Mouse (Mus musculus): Measurements from ENCODE around the gene Hoxa3.

The Hoxa3 gene

DNA sequence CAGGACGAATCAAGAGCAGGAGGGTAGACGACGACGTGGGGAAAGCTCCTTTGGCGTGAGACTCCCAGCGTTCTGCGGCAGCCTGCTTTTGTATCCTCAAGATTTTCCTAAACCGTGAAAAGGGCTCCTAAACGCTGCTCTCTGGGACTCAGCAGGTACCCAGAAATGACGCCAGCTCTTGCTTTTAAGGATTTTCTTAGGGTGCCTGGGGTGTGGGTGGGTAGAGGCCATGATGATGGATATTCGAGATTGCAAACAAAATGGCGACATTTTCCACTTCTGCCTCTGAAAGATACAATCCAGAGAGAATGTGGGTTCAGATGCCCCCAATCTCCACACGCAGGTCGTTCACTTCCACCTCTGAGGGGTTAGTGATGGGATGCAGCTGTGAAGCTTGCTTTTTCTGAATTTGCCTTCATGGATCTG lies 45.4 kb downstream of the Hoxa3 start:
- no peak for DNase-seq (ENCODE audit: low read depth)

DNA sequence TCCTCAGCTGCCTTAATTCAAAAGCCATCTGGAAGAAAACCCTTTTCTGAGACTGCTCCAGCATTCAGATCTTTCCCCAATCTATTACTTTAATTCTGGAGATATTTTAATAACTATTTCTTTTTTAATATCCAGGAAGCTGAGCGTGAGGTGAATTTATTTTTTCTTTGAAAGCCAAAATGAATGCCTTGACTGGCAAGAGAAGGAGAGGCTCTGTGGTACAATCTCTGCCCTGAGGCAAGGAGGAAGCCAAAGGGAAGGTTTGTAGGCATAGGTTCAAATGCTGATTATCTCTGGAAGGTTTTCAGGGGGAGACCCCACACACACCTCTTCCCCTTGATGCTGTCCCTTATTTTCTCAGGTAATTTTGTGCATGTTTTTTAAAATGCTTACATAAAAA lies 46.0 kb downstream of the Hoxa3 start:
- DNase-seq (ENCODE audit: low read depth): no peak

- DNase-seq (ENCODE audit: low read depth): no peak
These were observed 46.6 kb downstream of the Hoxa3 start for GRCm38 (mm10) chr6:52166431-52167077.

DNA sequence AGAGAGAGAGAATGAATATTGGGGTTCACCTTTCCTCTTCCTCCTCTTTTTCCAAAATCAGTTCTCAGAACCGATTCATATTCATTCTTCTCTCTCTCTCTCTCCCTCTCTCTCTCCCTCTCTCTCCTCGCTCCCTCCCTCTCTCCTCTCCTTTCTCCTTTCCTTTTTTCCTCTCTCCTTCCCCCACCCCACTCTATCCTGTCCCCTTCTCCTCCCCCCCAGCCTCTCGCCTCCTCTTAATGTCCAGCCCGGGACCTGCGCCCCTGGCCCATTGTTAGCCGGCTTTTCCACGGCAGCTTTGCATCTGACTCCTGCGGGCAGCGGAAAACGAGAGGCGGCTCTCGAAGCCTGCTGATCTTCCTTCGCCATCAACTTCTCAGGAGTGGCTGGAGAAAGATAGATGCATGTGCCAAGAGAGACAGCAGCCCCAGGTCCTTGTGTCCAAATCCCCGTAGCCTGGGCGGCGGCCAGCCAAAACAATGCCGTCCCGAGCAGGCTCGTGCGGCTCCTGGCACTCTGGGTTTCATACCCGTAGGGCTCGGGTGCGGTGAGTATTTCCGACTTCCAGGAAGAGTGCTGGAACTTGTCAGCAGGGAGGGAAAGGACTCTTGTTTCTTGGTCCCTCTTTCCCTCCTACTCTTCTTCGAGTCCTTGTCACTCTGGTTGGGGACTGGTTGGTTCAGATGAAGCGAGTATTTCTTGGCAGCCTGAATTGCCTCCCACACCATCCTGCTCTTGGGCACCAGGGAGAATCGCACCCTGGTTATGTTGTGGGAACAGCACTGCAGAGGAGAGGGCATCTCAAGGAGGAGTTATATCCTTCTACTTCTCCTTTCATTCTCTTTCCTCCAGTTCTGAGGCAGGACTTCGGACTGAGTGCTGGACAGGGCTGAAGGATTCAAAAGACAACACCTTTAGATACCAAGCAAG lies 47.4 kb downstream of the Hoxa3 start:
- DNase-seq (ENCODE audit: low read depth): no peak

DNA sequence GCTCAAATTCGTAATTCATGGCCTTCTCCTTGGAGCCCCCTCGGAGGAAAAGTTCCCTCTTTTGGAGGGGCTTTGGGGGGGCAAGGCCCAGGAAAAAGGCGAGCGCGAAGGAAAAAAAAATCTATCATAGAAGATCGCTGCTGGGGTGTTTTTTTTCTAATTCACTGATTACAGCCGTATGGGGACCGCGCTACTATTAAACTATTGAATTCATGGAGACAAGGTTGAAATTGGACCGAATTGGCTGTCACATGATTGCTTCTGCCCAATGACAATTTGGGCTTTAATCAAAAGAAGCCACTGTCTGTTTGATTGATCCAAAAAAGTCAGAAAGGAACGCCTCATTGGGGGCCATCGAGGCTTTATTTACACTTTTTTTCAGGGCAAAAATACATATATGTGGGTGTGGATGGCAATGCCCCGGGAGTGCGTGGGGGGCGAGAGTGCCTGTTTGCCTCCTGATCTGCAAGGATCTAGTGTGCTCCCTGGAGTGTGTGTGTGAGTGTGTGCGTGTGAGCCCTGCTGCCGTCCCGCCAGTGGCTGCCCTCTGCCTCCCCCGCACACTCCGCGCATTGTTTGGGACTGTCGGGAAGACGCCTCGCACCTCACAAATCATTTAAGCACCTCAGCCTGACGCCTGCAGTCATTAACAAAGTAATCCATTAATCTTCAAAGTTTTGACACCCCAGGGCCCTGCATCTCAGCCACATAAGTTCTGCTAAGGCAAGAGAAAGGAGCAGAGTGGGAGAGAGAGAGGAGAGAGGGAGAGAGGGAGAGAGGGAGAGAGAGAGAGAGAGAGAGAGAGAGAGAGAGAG lies 48.3 kb downstream of the Hoxa3 start, which contains the start of gene Hoxa2:
Gene Hoxa2, minus strand, starts transcription at position 206 of the 815 bp plus-strand sequence.
- DNase-seq (ENCODE audit: low read depth): no peak

- no peak for DNase-seq (ENCODE audit: low read depth)
These were observed 49.0 kb downstream of the Hoxa3 start for GRCm38 (mm10) chr6:52164051-52164625.

GRCm38 (mm10) chr6:52163366-52164031 lies 49.6 kb downstream of the Hoxa3 start:
- no peak for DNase-seq (ENCODE audit: low read depth)

DNA sequence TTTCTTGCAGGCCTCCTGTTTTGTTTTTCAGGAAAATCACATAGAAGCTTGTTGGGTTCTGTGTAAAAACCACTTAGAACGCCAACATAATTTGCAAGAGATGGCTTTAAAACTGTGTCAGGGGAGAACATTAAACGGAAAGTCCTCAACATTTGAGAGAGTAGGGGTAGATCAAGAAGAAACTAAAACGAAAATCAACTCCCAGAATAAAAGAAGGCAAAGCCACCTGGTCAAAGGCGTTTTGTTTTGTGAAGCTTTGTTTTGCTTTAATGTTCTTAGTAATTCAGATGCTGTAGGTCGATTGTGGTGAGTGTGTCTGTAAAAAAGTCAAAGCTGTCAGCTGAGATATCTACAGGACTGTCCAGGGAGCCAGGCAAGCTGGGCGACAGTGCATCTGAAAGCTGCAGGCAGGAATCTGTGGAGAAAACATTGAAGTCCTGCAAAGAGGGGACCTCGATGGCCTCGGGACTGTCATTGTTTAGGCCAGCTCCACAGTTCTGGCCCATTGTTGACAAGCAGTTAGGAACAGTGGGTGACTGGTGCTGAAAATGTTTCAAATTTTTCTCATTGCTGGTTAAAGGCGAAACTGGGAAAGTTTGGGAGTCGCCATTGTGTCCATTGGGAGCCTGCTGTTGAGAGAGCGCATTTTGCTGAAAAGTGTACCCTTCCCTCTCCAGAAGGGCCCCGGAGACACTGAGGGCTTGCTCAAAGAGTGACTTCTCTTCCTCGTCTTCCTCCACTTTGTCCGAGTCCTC lies 50.3 kb downstream of the Hoxa3 start:
- DNase-seq (ENCODE audit: low read depth): no peak

GRCm38 (mm10) chr6:52162093-52162380 lies 51.1 kb downstream of the Hoxa3 start:
- no peak for DNase-seq (ENCODE audit: low read depth)

DNA sequence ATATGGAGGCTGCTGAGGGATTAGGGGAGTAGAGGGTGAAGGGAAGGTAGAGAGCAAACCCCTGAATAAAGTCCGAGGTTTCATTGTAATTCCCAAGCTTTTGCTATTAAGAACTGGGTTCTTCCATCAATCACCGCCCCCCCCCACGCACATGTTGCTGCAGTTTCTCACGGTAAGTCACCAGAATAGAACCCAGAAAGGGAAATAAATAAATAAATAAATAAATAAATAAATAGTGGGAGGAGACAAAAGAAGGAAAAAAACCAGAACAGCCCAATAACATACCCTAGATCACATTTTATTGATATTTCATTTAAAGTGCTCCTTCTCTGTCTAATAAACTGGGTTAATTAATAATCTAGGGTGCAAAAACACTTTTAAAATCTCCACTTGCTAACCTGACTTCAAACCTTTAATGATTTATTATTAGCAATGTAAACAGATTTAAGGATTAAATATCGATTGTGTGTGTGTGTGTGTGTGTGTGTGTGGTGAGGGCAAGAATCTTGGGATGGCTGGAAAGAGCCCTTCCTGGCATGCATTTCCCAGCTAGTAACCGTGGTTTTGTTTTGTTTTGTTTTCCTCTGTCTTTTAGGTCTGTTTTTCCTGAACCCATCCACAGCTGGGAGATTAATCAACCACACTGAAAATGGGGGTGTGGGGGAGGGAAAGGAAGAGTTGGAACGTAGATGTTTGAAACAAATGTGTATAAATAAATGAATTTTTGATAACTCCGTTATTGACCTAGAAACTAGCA lies 51.6 kb downstream of the Hoxa3 start:
- DNase-seq (ENCODE audit: low read depth): no peak

DNA sequence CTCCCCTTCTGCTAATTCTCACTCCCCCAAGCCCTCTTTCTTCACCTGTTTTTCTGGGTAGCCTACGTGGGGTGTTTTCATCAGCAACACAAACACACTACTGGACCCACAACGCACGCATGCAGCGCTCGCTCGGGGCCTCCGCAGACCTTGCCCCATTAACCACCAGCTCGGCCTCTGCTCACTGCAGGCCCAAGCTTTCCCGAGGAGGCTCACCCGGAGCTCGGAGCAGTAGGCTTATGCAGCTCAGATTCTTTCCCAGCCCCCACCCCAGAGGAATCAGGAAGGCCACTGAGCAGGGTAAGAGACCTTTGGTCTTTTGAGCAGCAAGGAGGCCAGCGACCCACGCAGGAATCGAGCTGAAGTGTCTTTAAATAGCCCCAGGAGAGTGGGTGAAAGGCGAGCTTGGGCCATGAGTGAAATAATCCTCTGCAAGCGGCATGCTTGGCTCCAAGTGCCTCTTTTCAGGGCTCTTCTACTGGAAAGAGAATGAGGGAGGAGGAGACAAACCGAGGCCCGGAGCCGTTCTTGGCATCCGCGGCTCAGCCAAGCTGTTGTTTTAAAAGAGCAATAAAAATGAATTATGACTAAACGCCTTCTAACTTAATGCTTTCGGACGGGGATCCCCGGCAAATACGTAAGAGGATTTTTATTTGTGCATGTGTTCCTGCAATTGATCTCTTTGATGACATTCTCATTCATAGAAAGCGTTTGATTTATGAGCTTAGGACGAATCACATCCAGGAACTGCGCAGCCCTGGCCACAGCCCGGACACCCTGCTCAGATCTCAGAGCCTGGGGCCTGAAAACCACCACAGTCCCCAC lies 52.4 kb downstream of the Hoxa3 start:
- no peak for DNase-seq (ENCODE audit: low read depth)

DNA sequence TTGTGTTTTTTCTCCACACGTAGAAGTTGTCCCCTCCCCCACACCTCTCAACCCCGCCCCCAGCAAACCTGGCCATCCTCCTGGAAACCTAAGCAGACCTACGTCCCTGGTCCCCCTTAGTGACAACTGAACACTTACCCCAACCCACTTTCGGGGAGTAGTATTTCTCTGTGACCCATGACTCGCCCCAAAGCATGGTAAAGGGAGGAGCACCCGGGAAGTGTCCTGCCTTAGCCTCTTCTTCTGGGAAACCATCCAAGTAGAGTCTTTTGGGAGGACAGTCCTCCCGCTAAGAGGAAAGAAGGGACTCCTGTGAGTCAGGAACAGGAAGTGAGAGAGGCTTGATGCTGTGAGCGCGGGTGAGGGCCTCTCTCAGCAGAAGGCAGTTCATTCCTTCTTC lies 53.2 kb downstream of the Hoxa3 start:
- DNase-seq (ENCODE audit: low read depth): no peak

- no peak for DNase-seq (ENCODE audit: low read depth)
These were observed 53.9 kb downstream of the Hoxa3 start for GRCm38 (mm10) chr6:52159164-52159761.

DNA sequence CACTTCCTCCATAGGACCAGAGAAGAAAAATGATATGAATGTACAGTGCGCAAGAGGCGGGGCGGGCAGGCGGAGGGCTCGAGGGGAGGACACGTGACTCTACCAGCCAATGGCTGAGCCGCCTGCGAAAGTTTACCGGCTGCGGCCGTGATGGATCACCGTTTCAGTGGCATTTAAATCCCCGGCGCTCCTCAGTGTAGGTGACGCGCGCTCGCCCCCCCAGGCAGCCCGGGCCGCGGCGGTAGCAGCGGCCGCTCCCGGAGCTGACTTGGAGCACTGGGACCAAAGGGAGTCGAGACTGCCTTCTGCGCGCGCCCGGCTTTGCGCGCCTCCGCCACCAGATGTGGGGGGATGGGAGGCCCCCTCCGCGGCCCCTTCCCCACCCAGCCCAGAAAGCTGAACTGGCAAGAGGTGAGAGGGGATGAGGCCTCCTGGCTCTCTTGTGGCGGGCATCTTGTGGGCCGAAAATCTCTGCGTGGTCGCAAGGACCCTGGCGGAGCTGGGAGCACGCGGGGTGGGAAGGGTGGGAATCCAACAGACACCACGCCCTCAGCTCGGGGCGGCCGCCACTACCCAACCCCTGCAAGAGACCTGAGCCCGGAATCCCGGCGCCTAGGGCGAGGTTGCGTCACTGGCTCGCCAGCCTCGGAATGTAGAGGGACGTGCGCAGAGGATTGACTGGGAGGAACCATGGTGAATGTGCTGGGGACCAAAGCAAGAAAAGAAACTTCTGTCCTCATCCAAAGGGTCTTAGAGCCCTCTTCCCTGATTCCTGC lies 54.7 kb downstream of the Hoxa3 start, which contains the start of gene Hoxa1:
Gene Hoxa1, minus strand, starts transcription at position 42 of the 776 bp plus-strand sequence.
- peak; percentile 72 for DNase-seq (ENCODE audit: low read depth)

DNA sequence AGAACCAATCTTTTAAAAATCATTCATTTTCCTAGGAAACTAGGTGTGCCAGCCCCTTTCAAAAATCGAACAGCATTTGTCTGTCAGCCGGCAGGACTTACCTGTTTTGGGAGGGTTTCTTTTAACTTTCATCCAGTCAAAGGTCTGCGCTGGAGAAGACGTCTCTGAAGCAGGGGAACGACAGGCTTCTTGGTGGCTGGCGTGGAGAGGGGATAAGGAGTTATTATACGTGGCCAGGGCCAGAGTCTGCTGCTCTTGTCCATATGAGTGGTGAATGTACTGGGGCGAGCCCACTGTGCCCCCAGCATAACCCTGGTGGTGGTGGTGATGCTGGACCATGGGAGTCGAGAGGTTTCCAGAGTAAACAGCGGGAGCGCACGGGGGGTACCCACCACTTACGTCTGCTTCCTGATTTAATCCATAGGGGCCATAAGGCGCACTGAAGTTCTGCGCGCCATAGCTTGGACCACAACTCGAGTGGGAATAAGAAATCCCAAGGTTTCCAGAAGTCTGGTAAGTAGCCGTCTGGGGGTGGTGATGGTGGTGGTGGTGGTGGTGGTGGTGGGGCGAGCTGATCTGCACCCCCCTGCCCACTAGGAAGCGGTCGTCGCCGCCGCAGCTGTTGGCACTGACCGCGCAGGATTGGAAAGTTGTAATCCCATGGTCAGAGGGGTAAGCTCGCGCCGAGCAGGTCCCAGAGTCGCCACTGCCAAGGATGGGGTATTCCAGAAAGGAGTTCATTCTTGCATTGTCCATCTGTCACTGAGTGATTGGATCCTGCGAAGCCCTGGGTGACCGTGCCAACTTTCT lies 55.5 kb downstream of the Hoxa3 start:
- DNase-seq (ENCODE audit: low read depth): no peak

- DNase-seq (ENCODE audit: low read depth): no peak
These were observed 56.5 kb downstream of the Hoxa3 start for GRCm38 (mm10) chr6:52156551-52157200.

- no peak for DNase-seq (ENCODE audit: low read depth)
These were observed 57.7 kb downstream of the Hoxa3 start for GRCm38 (mm10) chr6:52155471-52155870.

Data from induced T-regulatory cell, adult 2 months (primary cell).